Mouse (Mus musculus) liver, embryonic 11.5 days (tissue): ENCODE measurements around the gene Sppl2a. TPM values are rescaled to one million over a fixed set of nuclear protein-coding genes. Genes with fewer than 3 reads are reported as not detected.

ENCODE experiments used
- ATAC-seq: fragments of 200-750 bp; cut with Nextera tagmentation; replicated peaks from 2 replicates; pipeline ENCODE4 v1.8.0; 2017; ENCODE audit warnings: moderate number of reproducible peaks, mild to moderate bottlenecking, moderate TSS enrichment, moderate library complexity; ENCODE audit not compliant: low FRiP score
- DNase-seq: peaks from one replicate; pipeline ENCODE4 v3.0.0-alpha.2; 2017; ENCODE audit warnings: low spot score
- H3K27ac ChIP-seq: fragments of 300-500 bp; sonication (generic); 2 replicates; pipeline ENCODE4 v1.5.1; 2014; ENCODE audit warnings: mild to moderate bottlenecking, low read depth, low read length, control low read depth
- H3K27me3 ChIP-seq: fragments of 300-500 bp; sonication (generic); replicated peaks from 2 replicates; pipeline ENCODE4 v1.6.1; 2014; ENCODE audit warnings: low read length, mixed read lengths; ENCODE audit not compliant: control insufficient read depth, insufficient read depth
- H3K36me3 ChIP-seq: fragments of 300-500 bp; sonication (generic); 2 replicates; pipeline ENCODE4 v1.6.1; 2014; ENCODE audit warnings: mild to moderate bottlenecking, low read length, moderate library complexity, mixed read lengths; ENCODE audit not compliant: control insufficient read depth, insufficient read depth
- H3K4me1 ChIP-seq: fragments of 300-500 bp; sonication (generic); replicated peaks from 2 replicates; pipeline ENCODE4 v1.6.1; 2014; ENCODE audit warnings: low read length, mixed read lengths; ENCODE audit not compliant: control insufficient read depth, insufficient read depth
- H3K4me2 ChIP-seq: fragments of 300-500 bp; sonication (generic); 2 replicates; pipeline ENCODE4 v1.6.1; 2014; ENCODE audit warnings: mild to moderate bottlenecking, control low read depth, moderate library complexity
- H3K4me3 ChIP-seq: fragments of 300-500 bp; sonication (generic); 2 replicates; pipeline ENCODE4 v1.5.1; 2014; ENCODE audit warnings: low read depth, low read length, control low read depth
- H3K9ac ChIP-seq: fragments of 300-500 bp; sonication (generic); 2 replicates; pipeline ENCODE4 v1.6.1; 2014; ENCODE audit warnings: low read depth, low read length, control low read depth
- H3K9me3 ChIP-seq: fragments of 300-500 bp; sonication (generic); 2 replicates; pipeline ENCODE4 v1.6.1; 2016; ENCODE audit warnings: low read length, inconsistent platforms, mixed read lengths; ENCODE audit not compliant: control insufficient read depth
- WGBS: fragments of 180-500 bp; shearing (Covaris S2); extraction: QIAGEN DNeasy Blood & Tissue Kit; methylation state at CpG from one replicate; pipeline ENCODE4 v1.1.7; 2014; 5-methylcytosine and 5-hydroxymethylcytosine counted together
- polyA plus RNA-seq: library from polyadenylated mRNA; unstranded; fragments of >200 nt; fragmentation: Nextera tagmentation; extraction: Ambion mirVana; gene quantifications from 2 replicates; pipeline ENCODE4 v1.2.1, GENCODE M21; 2014

Sppl2a gene
- polyA plus RNA-seq, 1 experiment from 2014 or later = 33.1 TPM

- no peak overlapping the region for H3K27ac ChIP-seq
- no peaks in the 10 kb centered on the region for H3K9me3 ChIP-seq
- DNase-seq (no peak), ATAC-seq (no peak)
- 89% methylated on average over 12 of the region's 12 CpGs for WGBS
- no peak overlapping the region for H3K4me3 ChIP-seq
- no peak overlapping the region for H3K4me2 ChIP-seq
- H3K27me3 ChIP-seq = no peaks in the 10 kb centered on the region
- H3K36me3 ChIP-seq = peaks cover 14% of the 10 kb centered on the region; the same call in 1 of the 2 replicates
- H3K9ac ChIP-seq = no peak overlapping the region
- H3K4me1 ChIP-seq = no peaks in the 10 kb centered on the region
Measured at GRCm38 (mm10) chr2:126920358-126921060, 12.5 kb downstream of the Sppl2a start.

- H3K9ac ChIP-seq = no peak overlapping the region
- peaks cover 9% of the 10 kb centered on the region; the same call in 1 of the 2 replicates for H3K36me3 ChIP-seq
- no peak overlapping the region for H3K4me2 ChIP-seq
- DNase-seq (no peak), ATAC-seq (no peak)
- no peak overlapping the region for H3K4me3 ChIP-seq
- no peaks in the 10 kb centered on the region for H3K27me3 ChIP-seq
- H3K9me3 ChIP-seq = no peaks in the 10 kb centered on the region
- WGBS = 76% methylated on average over 1 of the region's 1 CpGs
- H3K27ac ChIP-seq = no peak overlapping the region
- no peaks in the 10 kb centered on the region for H3K4me1 ChIP-seq
Measured at GRCm38 (mm10) chr2:126916236-126916635, 16.8 kb downstream of the Sppl2a start.

- DNase-seq (no peak), ATAC-seq (no peak)
- Histone ChIP-seq H3K9ac (no peak overlapping the region), H3K36me3 (peaks cover 6% of the 10 kb centered on the region; the same call in 1 of the 2 replicates), H3K4me3 (no peak overlapping the region), H3K27ac (no peak overlapping the region), H3K4me1 (no peaks in the 10 kb centered on the region), H3K27me3 (no peaks in the 10 kb centered on the region), H3K4me2 (no peak overlapping the region), H3K9me3 (no peaks in the 10 kb centered on the region)
- WGBS = 69% methylated on average over 4 of the region's 4 CpGs
Measured at GRCm38 (mm10) chr2:126914096-126914495, 18.9 kb downstream of the Sppl2a start.

- H3K27ac ChIP-seq = no peak overlapping the region
- H3K36me3 ChIP-seq = no peaks in the 10 kb centered on the region; the same call in 1 of the 2 replicates
- no peak for ATAC-seq
- H3K9me3 ChIP-seq = no peaks in the 10 kb centered on the region
- DNase-seq = no peak
- H3K27me3 ChIP-seq = no peaks in the 10 kb centered on the region
- no peak overlapping the region for H3K4me3 ChIP-seq
- no peak overlapping the region for H3K9ac ChIP-seq
- H3K4me1 ChIP-seq = no peaks in the 10 kb centered on the region
- H3K4me2 ChIP-seq = no peak overlapping the region
- 64% methylated on average over 3 of the region's 3 CpGs for WGBS
Measured at GRCm38 (mm10) chr2:126904162-126904561, 28.9 kb downstream of the Sppl2a start.

- H3K9me3 ChIP-seq = no peaks in the 10 kb centered on the region
- H3K36me3 ChIP-seq = peaks cover 4% of the 10 kb centered on the region; the same call in 1 of the 2 replicates
- H3K4me2 ChIP-seq = no peak overlapping the region
- no peak overlapping the region for H3K4me3 ChIP-seq
- H3K4me1 ChIP-seq = no peaks in the 10 kb centered on the region; the same call in 1 of the 2 replicates
- ATAC-seq (no peak), DNase-seq (no peak)
- H3K27ac ChIP-seq = no peak overlapping the region
- H3K27me3 ChIP-seq = no peaks in the 10 kb centered on the region
- no peak overlapping the region for H3K9ac ChIP-seq
- 89% methylated on average over 9 of the region's 9 CpGs for WGBS
Measured at GRCm38 (mm10) chr2:126897511-126897910, 35.5 kb downstream of the Sppl2a start.

GRCm38 (mm10) chr2:126896941-126897340, 36.1 kb downstream of the Sppl2a start:
- Histone ChIP-seq H3K9me3 (no peaks in the 10 kb centered on the region), H3K4me1 (no peaks in the 10 kb centered on the region; the same call in 1 of the 2 replicates), H3K27me3 (no peaks in the 10 kb centered on the region), H3K4me2 (no peak overlapping the region), H3K27ac (no peak overlapping the region), H3K9ac (no peak overlapping the region), H3K4me3 (no peak overlapping the region), H3K36me3 (peaks cover 4% of the 10 kb centered on the region; the same call in 1 of the 2 replicates)
- 88% methylated on average over 6 of the region's 6 CpGs for whole genome bisulfite sequencing
- no peak for ATAC-seq
- no peak for DNase-seq

- peaks cover 4% of the 10 kb centered on the region; the same call in 1 of the 2 replicates for H3K36me3 ChIP-seq
- H3K4me1 ChIP-seq = no peaks in the 10 kb centered on the region; the same call in 1 of the 2 replicates
- no peaks in the 10 kb centered on the region for H3K27me3 ChIP-seq
- WGBS = 88% methylated on average over 3 of the region's 3 CpGs
- ATAC-seq (no peak), DNase-seq (no peak)
- no peak overlapping the region for H3K4me3 ChIP-seq
- H3K9me3 ChIP-seq = no peaks in the 10 kb centered on the region
- H3K9ac ChIP-seq = no peak overlapping the region
- no peak overlapping the region for H3K27ac ChIP-seq
- H3K4me2 ChIP-seq = no peak overlapping the region
Measured at GRCm38 (mm10) chr2:126894245-126894644, 38.8 kb downstream of the Sppl2a start.

GRCm38 (mm10) chr2:126892316-126892715, 40.7 kb downstream of the Sppl2a start:
- 73% methylated on average over 7 of the region's 7 CpGs for WGBS
- Histone ChIP-seq H3K9me3 (no peaks in the 10 kb centered on the region), H3K27ac (no peak overlapping the region), H3K4me2 (no peak overlapping the region), H3K36me3 (peaks cover 2% of the 10 kb centered on the region; the same call in 1 of the 2 replicates), H3K4me1 (no peaks in the 10 kb centered on the region; the same call in 1 of the 2 replicates), H3K4me3 (no peak overlapping the region), H3K9ac (no peak overlapping the region), H3K27me3 (no peaks in the 10 kb centered on the region)
- DNase-seq = no peak
- no peak for ATAC-seq

GRCm38 (mm10) chr2:126891743-126892142, 41.3 kb downstream of the Sppl2a start:
- Histone ChIP-seq H3K36me3 (peaks cover 2% of the 10 kb centered on the region; the same call in 1 of the 2 replicates), H3K4me2 (no peak overlapping the region), H3K27ac (no peak overlapping the region), H3K9me3 (no peaks in the 10 kb centered on the region), H3K9ac (no peak overlapping the region), H3K4me3 (no peak overlapping the region), H3K4me1 (no peaks in the 10 kb centered on the region; the same call in 1 of the 2 replicates), H3K27me3 (no peaks in the 10 kb centered on the region)
- DNase-seq = no peak
- ATAC-seq = no peak
